Mouse (Mus musculus) lung, embryonic 15.5 days (tissue): ENCODE results near the gene Rsph3b. TPM values are rescaled to one million over a fixed set of nuclear protein-coding genes. Genes with fewer than 3 reads are reported as not detected.
"Not testable (repeated sequence)": the region's sequence is repeated elsewhere in the genome, so short reads cannot be mapped to it uniquely, and the experiment has no call there.

ENCODE experiments used
- ATAC-seq: fragments of 200-750 bp; cut with Nextera tagmentation; 2 replicates; pipeline ENCODE4 v1.8.0; 2017; ENCODE audit warnings: moderate number of reproducible peaks, borderline replicate concordance; ENCODE audit not compliant: low FRiP score, low TSS enrichment; ENCODE audit errors: extremely low read depth
- H3K27ac ChIP-seq: fragments of 300-500 bp; sonication (generic); 2 replicates; pipeline ENCODE4 v1.5.1; 2015; ENCODE audit warnings: moderate library complexity, mild to moderate bottlenecking, inconsistent platforms
- H3K27me3 ChIP-seq: fragments of 300-500 bp; sonication (generic); 2 replicates; pipeline ENCODE4 v1.6.1; 2015; ENCODE audit warnings: inconsistent platforms
- H3K36me3 ChIP-seq: fragments of 300-500 bp; sonication (generic); 2 replicates; pipeline ENCODE4 v1.6.1; 2015; ENCODE audit warnings: inconsistent platforms
- H3K4me1 ChIP-seq: fragments of 300-500 bp; sonication (generic); 2 replicates; pipeline ENCODE4 v1.6.1; 2015; ENCODE audit warnings: inconsistent platforms
- H3K4me2 ChIP-seq: fragments of 300-500 bp; sonication (generic); 2 replicates; pipeline ENCODE4 v1.6.1; 2015; ENCODE audit warnings: inconsistent platforms, mild to moderate bottlenecking, moderate library complexity
- H3K4me3 ChIP-seq: fragments of 300-500 bp; sonication (generic); 2 replicates; pipeline ENCODE4 v1.5.1; 2015; ENCODE audit warnings: mild to moderate bottlenecking, inconsistent platforms
- H3K9ac ChIP-seq: fragments of 300-500 bp; sonication (generic); 2 replicates; pipeline ENCODE4 v1.6.1; 2015; ENCODE audit warnings: inconsistent platforms
- H3K9me3 ChIP-seq: fragments of 300-500 bp; sonication (generic); 2 replicates; pipeline ENCODE4 v1.6.1; 2016; ENCODE audit warnings: inconsistent platforms
- WGBS: fragments of 180-500 bp; shearing (Covaris S2); methylation state at CpG from one replicate; pipeline ENCODE4 v1.1.7; 2015; 5-methylcytosine and 5-hydroxymethylcytosine counted together
- polyA plus RNA-seq: library from polyadenylated mRNA; unstranded; fragments of >200 nt; fragmentation: Nextera tagmentation; extraction: Ambion mirVana; gene quantifications from 2 replicates; pipeline ENCODE4 v1.2.1, GENCODE M21; 2015

Rsph3b gene
- polyA plus RNA-seq: 40.7 and 43.5 TPM in 2 replicates

DNA sequence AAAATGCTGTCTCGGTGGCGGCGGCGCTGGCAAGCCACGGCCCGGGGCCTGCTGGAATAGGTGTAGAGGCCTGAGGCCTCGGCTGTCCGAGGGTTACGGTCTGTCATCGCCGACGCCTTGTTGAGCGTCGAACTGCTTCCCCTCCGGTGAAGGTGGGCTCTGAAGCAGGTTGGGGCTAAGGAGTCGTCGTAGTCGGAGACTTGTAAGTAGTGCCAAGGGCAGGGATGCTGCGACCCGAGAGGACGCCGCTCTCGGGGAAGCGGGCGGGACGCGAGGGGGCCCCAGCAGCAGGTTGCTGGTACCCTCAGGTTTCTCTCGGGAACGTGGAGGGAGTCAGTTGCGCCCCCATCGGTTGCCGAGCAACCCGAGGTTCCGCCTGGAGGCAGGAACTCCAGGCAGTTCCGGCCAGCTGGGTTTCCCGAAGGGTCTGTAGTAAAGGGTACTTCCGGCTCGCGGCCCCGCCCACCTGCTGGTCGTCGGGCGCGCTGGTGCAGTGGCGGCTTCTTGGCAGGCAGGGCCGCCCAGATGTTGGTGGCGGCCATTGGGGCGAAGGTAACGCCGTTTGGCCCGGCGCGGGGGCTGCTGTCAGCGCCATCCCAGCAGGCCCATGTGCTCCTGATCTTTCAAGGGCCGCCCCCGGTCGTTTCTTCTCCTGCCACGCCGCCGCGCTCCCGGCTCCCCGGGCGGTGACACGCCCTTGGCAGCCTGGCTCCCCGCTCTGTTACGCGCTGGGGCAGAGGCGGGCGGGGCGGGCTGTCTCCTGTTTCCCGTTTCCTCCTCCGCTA is at the start of gene Rsph3b:
TSS of gene Rsph3b (minus strand) at position 699 of the 785 bp plus-strand sequence.
- not testable (repeated sequence) for H3K4me1 ChIP-seq, H3K36me3 ChIP-seq, H3K9me3 ChIP-seq, H3K27me3 ChIP-seq
- peak within 1 kb of the TSS; percentile 91 for H3K27ac ChIP-seq
- ATAC-seq: peak; percentile 95
- H3K9ac ChIP-seq: peak within 1 kb of the TSS; percentile 47
- 2% methylated on average over 73 of the region's 73 CpGs for WGBS
- peak within 1 kb of the TSS; percentile 59 for H3K4me3 ChIP-seq
- peak within 1 kb of the TSS; percentile 66 for H3K4me2 ChIP-seq

DNA sequence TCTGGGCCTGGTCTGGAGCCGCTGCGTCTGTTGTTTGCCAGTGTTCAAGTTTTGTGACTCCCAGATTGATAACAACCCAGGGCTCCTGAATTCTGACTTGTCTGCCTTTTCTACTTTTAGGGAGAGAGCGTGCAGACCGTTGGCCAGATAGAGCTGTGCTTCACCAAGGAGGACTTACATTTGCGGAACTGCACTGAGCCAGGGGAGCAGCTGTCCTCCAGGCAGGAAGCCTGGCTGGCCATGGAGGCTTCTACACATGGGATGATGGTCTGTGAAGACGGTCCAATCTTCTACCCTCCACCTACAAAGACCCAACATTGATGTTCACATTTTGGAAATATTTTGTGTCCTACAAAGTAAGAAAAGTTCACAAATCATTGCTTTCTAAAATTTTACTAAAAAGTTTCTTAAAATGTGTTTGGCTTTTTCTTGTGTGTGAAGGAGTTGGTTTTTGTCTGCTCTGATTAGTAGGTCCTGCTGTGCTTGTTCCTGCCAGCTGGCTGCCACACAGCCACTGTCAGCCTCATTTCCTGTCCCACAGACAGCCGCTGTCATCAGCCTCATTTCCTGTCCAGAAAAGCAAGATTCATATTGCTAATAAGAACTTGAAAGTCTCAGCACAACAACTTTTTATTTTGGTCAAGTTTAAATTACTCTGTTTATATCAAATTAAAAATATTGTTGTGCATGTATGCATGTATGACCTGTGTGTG is 49.5 kb upstream of the Rsph3b start:
- H3K9me3 ChIP-seq, H3K27me3 ChIP-seq, H3K4me3 ChIP-seq, H3K4me2 ChIP-seq, H3K4me1 ChIP-seq, H3K27ac ChIP-seq, H3K36me3 ChIP-seq, ATAC-seq, H3K9ac ChIP-seq: not testable (repeated sequence)
- WGBS: 58% methylated on average over 1 of the region's 7 CpGs

DNA sequence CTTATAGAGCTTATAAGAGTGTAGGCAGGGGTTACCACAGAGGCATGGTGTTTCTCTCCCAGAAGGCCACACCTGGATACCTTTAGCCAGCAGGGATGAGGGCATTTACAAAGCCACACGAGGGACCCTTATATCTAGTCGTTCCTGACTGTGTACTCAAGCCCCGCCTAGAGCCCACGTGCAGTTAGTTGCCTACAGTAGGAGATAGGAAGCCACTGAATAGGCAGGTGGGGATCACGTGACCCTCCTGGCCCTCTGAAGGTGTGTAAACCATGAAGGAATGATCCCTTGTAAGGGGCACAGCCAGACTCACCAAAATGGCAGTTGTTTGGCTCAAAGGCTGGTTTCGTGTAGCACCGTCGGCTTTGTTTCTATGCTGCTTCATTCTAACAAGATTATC is 48.3 kb upstream of the Rsph3b start:
- 79% methylated on average over 8 of the region's 8 CpGs for WGBS

DNA sequence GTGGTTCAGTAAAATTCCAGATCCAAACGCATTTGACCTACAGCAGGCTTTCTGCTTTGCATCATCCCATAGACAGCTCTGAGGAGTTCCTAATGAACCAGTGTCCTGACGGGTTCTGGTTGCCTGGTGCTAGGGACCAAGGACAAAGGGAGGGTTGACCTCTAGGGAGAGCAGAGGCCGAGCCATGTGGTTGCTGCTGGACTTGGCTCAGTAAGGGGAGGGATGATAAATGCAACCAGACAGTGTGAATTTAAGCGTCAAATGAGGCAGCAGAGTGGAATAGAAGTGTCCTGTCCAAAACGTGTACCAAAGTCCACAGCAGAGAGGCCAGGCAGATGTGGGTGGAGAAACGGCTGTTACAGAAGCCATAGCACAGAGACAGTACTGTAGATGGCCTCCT is 47.0 kb upstream of the Rsph3b start:
- ATAC-seq, H3K4me3 ChIP-seq, H3K9ac ChIP-seq, H3K27me3 ChIP-seq, H3K4me1 ChIP-seq, H3K4me2 ChIP-seq, H3K9me3 ChIP-seq, H3K36me3 ChIP-seq, H3K27ac ChIP-seq: not testable (repeated sequence)
- WGBS: no CpG with 5 or more reads among the region's 6 CpGs

More for the DNA sequence above, 48.3 kb upstream of the Rsph3b start:
- H3K27ac ChIP-seq, H3K4me2 ChIP-seq, H3K9ac ChIP-seq, H3K4me3 ChIP-seq, H3K9me3 ChIP-seq, H3K27me3 ChIP-seq, H3K36me3 ChIP-seq, ATAC-seq, H3K4me1 ChIP-seq: not testable (repeated sequence)

DNA sequence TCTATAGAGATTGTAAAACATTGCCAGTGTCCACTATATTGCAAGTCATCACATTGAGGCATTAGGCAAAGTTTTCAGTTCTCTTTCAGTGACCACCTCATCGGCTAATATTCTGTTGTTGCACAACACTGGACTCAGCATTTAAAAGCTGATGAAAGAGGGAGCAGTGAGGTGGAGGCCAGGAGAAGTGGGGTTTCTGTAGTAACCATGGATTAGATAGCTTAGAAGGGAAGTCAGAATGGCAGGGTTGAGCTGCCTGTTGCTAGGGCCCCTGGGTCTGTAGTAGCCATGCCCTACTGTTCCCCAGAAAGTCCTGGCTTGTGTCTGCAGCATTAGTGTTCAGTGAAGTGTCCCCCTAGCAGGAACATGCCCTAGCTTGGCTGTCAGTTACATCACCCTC is 37.6 kb upstream of the Rsph3b start:
- H3K4me3 ChIP-seq: not testable (repeated sequence)
- 100% methylated on average over 1 of the region's 1 CpGs for WGBS

DNA sequence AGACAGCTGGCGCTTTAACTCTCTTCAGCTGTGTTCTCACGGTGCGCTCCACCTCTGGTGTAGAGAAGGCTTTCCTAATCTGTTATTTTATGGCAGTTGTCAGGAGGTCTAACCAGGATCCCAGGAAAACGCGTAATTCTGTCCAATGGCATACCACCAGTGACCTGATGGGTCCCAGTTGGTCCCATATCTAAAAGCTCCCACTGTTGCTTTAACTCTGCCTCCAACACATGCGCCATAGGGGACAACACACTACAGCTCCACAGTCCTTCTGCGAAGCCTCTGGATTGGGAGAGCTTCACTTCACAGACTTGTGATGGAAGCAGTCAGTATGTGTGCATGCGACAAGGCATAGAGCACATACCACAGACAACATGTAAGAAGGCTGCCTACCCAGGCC is 31.7 kb upstream of the Rsph3b start:
- H3K4me2 ChIP-seq, H3K4me1 ChIP-seq, H3K9ac ChIP-seq, H3K27me3 ChIP-seq, H3K36me3 ChIP-seq, H3K27ac ChIP-seq, ATAC-seq, H3K4me3 ChIP-seq, H3K9me3 ChIP-seq: not testable (repeated sequence)
- whole genome bisulfite sequencing: 91% methylated on average over 5 of the region's 8 CpGs

More for the DNA sequence above, 37.6 kb upstream of the Rsph3b start:
- not testable (repeated sequence) for H3K4me1 ChIP-seq, H3K9me3 ChIP-seq, H3K36me3 ChIP-seq, H3K9ac ChIP-seq, ATAC-seq, H3K27me3 ChIP-seq, H3K27ac ChIP-seq, H3K4me2 ChIP-seq

DNA sequence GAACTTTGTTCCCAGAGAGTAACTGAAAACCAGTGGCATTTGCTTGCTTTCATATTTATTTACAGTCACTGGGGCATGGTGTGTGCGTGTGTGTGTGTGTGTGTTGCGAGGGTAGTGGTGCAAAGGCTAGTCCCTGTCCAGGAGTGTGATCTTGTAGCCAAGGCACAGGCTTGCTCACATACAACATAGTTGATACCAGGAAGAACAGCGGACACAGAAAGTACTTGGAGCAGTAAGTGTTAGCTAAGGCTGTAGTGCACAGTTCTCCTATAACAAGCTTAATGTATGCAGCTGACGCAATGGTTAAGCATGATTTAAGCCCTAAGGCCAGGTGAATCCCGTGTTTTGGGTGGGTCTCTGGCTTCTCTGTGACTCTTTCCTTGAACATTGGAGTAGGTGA is 30.9 kb upstream of the Rsph3b start:
- H3K4me1 ChIP-seq, ATAC-seq, H3K27me3 ChIP-seq, H3K27ac ChIP-seq, H3K36me3 ChIP-seq, H3K9me3 ChIP-seq: not testable (repeated sequence)
- Histone ChIP-seq H3K4me3 (peak overlapping the region; percentile 58), H3K9ac (peak overlapping the region; percentile 68; the same call in 1 of the 2 replicates), H3K4me2 (peak overlapping the region; percentile 60)
- 17% methylated on average over 5 of the region's 5 CpGs for WGBS

DNA sequence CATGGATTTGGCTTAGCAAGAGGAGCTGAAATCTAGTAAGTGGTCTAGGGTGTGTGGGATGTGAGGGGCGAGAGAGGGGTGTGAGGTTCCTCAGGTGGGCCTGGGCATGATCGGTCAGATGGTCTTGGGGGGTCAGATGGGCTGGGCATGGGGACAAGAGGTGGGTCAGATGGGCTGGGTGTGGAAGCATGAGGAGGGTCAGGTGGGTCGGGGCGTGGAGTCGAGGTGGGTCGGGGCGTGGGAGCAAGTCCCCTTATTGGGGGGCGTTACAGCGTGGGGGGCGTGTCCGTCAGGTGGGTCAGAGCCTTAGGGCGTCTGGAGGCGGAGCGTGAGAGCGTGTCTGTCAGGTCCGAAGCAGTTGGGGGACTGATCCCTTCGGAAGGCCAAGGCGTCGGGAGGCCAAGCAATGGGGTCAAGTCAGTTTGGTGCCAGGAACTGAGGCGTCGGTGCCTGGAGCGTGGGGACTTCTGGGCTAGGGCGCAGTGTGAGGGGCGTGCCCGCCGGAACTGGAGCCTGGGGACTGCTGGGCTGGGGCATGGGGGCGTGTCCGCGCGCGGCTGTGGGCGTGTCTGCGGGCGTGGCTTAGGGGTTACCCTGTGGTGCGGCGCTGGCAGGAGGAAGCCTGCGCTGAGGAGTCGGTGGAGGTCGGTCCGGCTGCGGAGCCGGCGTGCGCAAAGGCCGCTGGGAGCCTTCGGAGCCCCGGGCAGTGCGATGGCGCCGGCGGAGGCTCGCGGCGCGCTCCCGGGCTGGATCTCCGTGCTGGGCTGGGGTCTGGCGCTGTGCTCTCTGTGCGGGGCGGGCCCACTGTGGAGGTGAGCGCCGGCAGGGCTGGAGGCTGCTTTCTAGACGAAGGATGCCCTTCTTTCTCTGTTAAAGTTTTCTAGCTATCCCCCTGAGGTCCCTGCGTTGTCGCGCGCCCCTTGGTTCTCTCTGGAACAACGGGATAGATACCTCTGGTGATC is 30.1 kb upstream of the Rsph3b start, which contains the start of gene Gm49721:
TSS of gene Gm49721 (plus strand) at position 618 of the 962 bp plus-strand sequence.
- Histone ChIP-seq H3K9ac (peak within 1 kb of the TSS; percentile 68), H3K27ac (peak within 1 kb of the TSS; percentile 59; the same call in 1 of the 2 replicates), H3K4me3 (peak within 1 kb of the TSS; percentile 58), H3K4me2 (peak within 1 kb of the TSS; percentile 60)
- not testable (repeated sequence) for H3K9me3 ChIP-seq, H3K4me1 ChIP-seq, H3K27me3 ChIP-seq, H3K36me3 ChIP-seq
- under 1% methylated on average over 47 of the region's 68 CpGs for WGBS
- peak; percentile 99 for ATAC-seq

DNA sequence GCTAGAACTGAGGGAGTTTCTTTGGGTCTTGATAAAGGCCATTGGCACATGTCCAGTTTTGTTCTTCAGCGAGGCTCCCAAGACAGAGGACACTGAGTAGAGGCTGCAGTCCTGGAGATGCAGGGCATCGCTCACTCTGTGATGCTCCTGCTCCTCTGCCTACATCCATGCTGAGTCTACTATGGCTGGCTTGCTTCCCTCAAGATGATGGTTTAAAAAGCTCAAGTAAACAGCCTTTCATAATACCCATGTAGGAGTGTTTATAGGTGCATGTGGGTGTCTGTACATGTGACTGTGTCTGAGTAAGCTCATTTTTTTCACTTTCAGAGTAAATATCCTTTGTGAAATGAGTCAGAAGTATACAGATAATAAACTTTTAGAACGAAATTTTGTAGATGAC is 26.5 kb upstream of the Rsph3b start:
- not testable (repeated sequence) for ATAC-seq, H3K4me3 ChIP-seq, H3K9ac ChIP-seq, H3K4me1 ChIP-seq, H3K27ac ChIP-seq, H3K36me3 ChIP-seq, H3K27me3 ChIP-seq, H3K9me3 ChIP-seq, H3K4me2 ChIP-seq
- 48% methylated on average over 3 of the region's 3 CpGs for WGBS

DNA sequence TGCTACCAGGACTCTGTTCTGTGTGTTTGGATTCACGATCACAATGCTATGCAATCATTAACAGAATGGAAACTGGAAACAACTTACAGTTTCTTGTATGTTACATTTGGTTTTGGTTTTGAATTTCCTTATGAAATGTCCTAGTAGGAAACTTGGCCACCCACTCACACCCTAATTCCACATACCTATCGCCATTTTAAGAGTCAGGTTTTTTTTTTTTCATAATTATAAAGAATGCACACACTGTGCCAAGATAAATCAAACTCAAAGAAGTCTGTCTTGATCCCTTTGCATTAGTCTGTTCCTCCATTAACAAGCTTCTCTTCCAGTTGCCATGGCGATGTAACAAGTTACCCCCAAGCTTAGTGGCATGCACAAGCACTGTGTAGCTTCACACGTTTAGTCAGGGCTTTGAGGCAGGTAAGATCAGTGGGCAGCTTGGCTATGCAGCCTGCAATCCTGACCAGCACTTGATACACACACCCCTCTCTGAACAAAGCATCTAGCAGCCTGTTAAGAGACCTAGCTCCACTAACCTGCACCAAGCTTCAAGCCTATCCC is 24.4 kb upstream of the Rsph3b start:
- ATAC-seq, H3K27me3 ChIP-seq, H3K4me2 ChIP-seq, H3K9me3 ChIP-seq, H3K4me1 ChIP-seq, H3K9ac ChIP-seq, H3K36me3 ChIP-seq, H3K27ac ChIP-seq, H3K4me3 ChIP-seq: not testable (repeated sequence)
- 51% methylated on average over 4 of the region's 4 CpGs for WGBS

DNA sequence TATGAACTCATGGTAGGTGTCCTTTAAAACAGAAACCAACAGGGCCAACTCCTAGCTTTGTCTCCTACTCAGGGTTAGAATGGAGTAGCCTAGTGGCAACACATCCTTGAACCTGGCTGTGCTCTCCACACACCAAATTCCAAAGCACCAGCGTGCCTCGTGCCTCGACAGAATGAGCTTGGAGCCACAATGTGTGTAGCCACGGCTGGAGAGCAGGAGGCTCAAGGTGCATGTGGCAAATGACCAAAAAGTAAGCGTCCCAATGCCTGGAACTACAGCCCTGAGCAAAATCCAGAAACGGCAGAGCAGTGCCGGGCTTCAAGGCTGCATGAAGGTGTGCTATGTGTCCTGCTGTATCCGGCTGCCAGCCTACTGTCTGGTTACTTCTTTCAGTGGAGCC is 22.8 kb upstream of the Rsph3b start:
- H3K9me3 ChIP-seq, H3K4me1 ChIP-seq, H3K9ac ChIP-seq, H3K27ac ChIP-seq, H3K4me3 ChIP-seq, H3K4me2 ChIP-seq, ATAC-seq, H3K27me3 ChIP-seq, H3K36me3 ChIP-seq: not testable (repeated sequence)
- WGBS: 70% methylated on average over 8 of the region's 8 CpGs
